Mouse (Mus musculus) frontal cortex, adult (tissue): Measurements from ENCODE around the gene Hsdl1.

Experiments
- ATAC-seq: cut with Nextera tagmentation; 2 replicates; pipeline ENCODE4 v1.9.2; 2017; ENCODE audit warnings: mild to moderate bottlenecking, moderate library complexity, mixed read lengths; ENCODE audit not compliant: low TSS enrichment

The Hsdl1 gene

GRCm38 (mm10) chr8:119528762-119529161 lies 46.2 kb downstream of the Hsdl1 start:
- ATAC-seq = no peak

GRCm38 (mm10) chr8:119520102-119520501 lies 54.9 kb downstream of the Hsdl1 start:
- ATAC-seq = no peak

GRCm38 (mm10) chr8:119516674-119517073 lies 58.3 kb downstream of the Hsdl1 start:
- no peak for ATAC-seq

- ATAC-seq = no peak
Measured at GRCm38 (mm10) chr8:119515767-119516166, 59.2 kb downstream of the Hsdl1 start.

GRCm38 (mm10) chr8:119514940-119515339 lies 60.0 kb downstream of the Hsdl1 start:
- ATAC-seq = no peak

- no peak for ATAC-seq
Measured at GRCm38 (mm10) chr8:119513405-119513804, 61.6 kb downstream of the Hsdl1 start.
